Mouse (Mus musculus) midbrain, embryonic 16.5 days (tissue): ENCODE measurements at regions not wholly inside any gene's neighbourhood (a gene's known extent, or its start where the extent isn't known, plus 50 kb on each side); places are given as distances from the start of the nearest gene placed in this dataset.

Experiments used
- ATAC-seq: fragments of 200-750 bp; cut with Nextera tagmentation; 2 replicates; pipeline ENCODE4 v1.8.0; 2017; ENCODE audit warnings: moderate TSS enrichment
- H3K27ac ChIP-seq: fragments of 300-500 bp; sonication (generic); 2 replicates; pipeline ENCODE4 v1.5.1; 2014; ENCODE audit warnings: mild to moderate bottlenecking, low read length, mixed read lengths
- H3K27me3 ChIP-seq: fragments of 300-500 bp; sonication (generic); 2 replicates; pipeline ENCODE4 v1.6.1; 2014; ENCODE audit warnings: low read depth, low read length, mixed read lengths; ENCODE audit not compliant: control insufficient read depth, insufficient read depth
- H3K36me3 ChIP-seq: fragments of 300-500 bp; sonication (generic); 2 replicates; pipeline ENCODE4 v1.6.1; 2014; ENCODE audit warnings: mild to moderate bottlenecking, low read length, moderate library complexity, mixed read lengths; ENCODE audit not compliant: control insufficient read depth, insufficient read depth
- H3K4me1 ChIP-seq: fragments of 300-500 bp; sonication (generic); 2 replicates; pipeline ENCODE4 v1.6.1; 2014; ENCODE audit warnings: mild to moderate bottlenecking, low read length, mixed read lengths; ENCODE audit not compliant: control insufficient read depth, insufficient read depth
- H3K4me2 ChIP-seq: fragments of 300-500 bp; sonication (generic); 2 replicates; pipeline ENCODE4 v1.6.1; 2014; ENCODE audit warnings: mild to moderate bottlenecking, low read length, mixed read lengths
- H3K4me3 ChIP-seq: fragments of 300-500 bp; sonication (generic); 2 replicates; pipeline ENCODE4 v1.5.1; 2014; ENCODE audit warnings: low read depth, mild to moderate bottlenecking, low read length, moderate library complexity, mixed read lengths
- H3K9ac ChIP-seq: fragments of 300-500 bp; sonication (generic); 2 replicates; pipeline ENCODE4 v1.6.1; 2014; ENCODE audit warnings: low read depth, low read length, mixed read lengths
- H3K9me3 ChIP-seq: fragments of 300-500 bp; sonication (generic); replicated peaks from 2 replicates; pipeline ENCODE4 v1.6.1; 2014; ENCODE audit warnings: mild to moderate bottlenecking, low read length, mixed read lengths; ENCODE audit not compliant: control insufficient read depth, poor library complexity, severe bottlenecking
- whole genome bisulfite sequencing: fragments of 180-500 bp; shearing (Covaris S2); extraction: QIAGEN DNeasy Blood & Tissue Kit; methylation state at CpG from one replicate; pipeline ENCODE4 v1.1.7; 2014; 5-methylcytosine and 5-hydroxymethylcytosine counted together

- WGBS, result 87% methylated on average over 5 of the region's 5 CpGs
- H3K36me3 ChIP-seq, result no peaks in the 10 kb centered on the region
- no peaks in the 10 kb centered on the region for H3K27me3 ChIP-seq
- H3K27ac ChIP-seq, result no peak overlapping the region
- ATAC-seq, result no peak
- H3K4me1 ChIP-seq, result no peaks in the 10 kb centered on the region; the same call in 1 of the 2 replicates
- no peak overlapping the region for H3K4me3 ChIP-seq
- no peak overlapping the region for H3K4me2 ChIP-seq
- H3K9ac ChIP-seq, result no peak overlapping the region
- H3K9me3 ChIP-seq, result no peaks in the 10 kb centered on the region
Observed at GRCm38 (mm10) chr13:92964213-92964743, 119.7 kb downstream of the Mtx3 start.

GRCm38 (mm10) chr13:92967025-92967610, 122.6 kb downstream of the Mtx3 start:
- Histone ChIP-seq H3K27me3 (no peaks in the 10 kb centered on the region), H3K4me1 (no peaks in the 10 kb centered on the region), H3K4me2 (no peak overlapping the region), H3K9ac (no peak overlapping the region), H3K4me3 (no peak overlapping the region), H3K9me3 (no peaks in the 10 kb centered on the region), H3K36me3 (no peaks in the 10 kb centered on the region), H3K27ac (no peak overlapping the region)
- 52% methylated on average over 1 of the region's 1 CpGs for whole genome bisulfite sequencing
- no peak for ATAC-seq

- H3K4me2 ChIP-seq, result no peak overlapping the region
- no peak for ATAC-seq
- H3K4me1 ChIP-seq, result no peaks in the 10 kb centered on the region
- WGBS, result 100% methylated on average over 1 of the region's 1 CpGs
- H3K9ac ChIP-seq, result no peak overlapping the region
- H3K36me3 ChIP-seq, result no peaks in the 10 kb centered on the region
- H3K9me3 ChIP-seq, result no peaks in the 10 kb centered on the region
- no peak overlapping the region for H3K4me3 ChIP-seq
- H3K27ac ChIP-seq, result no peak overlapping the region
- no peaks in the 10 kb centered on the region for H3K27me3 ChIP-seq
Observed at GRCm38 (mm10) chr13:92969579-92969978, 125.0 kb downstream of the Mtx3 start.

DNA sequence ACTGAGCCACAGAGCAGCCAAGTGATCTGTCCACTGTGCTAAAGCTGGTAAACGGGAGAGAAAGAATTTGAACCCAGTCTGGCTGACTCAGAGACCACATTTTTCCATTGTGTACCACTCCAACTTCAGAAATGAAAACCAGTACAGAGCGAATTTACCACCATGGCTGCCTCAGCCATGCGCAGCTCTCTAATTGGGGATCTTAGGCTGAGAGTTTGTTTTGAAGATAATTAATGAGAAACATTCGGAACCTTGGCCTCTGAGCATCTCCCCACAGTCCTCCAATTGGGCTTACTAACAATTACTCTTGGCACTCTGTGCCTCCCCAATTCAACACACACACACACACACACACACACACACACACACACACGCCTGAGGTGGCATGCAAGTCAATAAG, 128.3 kb downstream of the Mtx3 start:
- H3K36me3 ChIP-seq, result no peaks in the 10 kb centered on the region
- 85% methylated on average over 5 of the region's 5 CpGs for WGBS
- no peak overlapping the region for H3K9ac ChIP-seq
- H3K9me3 ChIP-seq, result no peaks in the 10 kb centered on the region
- no peak overlapping the region for H3K27ac ChIP-seq
- no peaks in the 10 kb centered on the region for H3K27me3 ChIP-seq
- no peak for ATAC-seq
- H3K4me2 ChIP-seq, result no peak overlapping the region
- no peaks in the 10 kb centered on the region for H3K4me1 ChIP-seq
- no peak overlapping the region for H3K4me3 ChIP-seq

- Histone ChIP-seq H3K9ac (no peak overlapping the region), H3K9me3 (no peaks in the 10 kb centered on the region), H3K27me3 (no peaks in the 10 kb centered on the region), H3K4me3 (no peak overlapping the region), H3K27ac (no peak overlapping the region), H3K4me1 (no peaks in the 10 kb centered on the region), H3K4me2 (no peak overlapping the region), H3K36me3 (no peaks in the 10 kb centered on the region)
- ATAC-seq, result no peak
- 85% methylated on average over 4 of the region's 4 CpGs for WGBS
Observed at GRCm38 (mm10) chr13:92973791-92974190, 129.2 kb downstream of the Mtx3 start.

DNA sequence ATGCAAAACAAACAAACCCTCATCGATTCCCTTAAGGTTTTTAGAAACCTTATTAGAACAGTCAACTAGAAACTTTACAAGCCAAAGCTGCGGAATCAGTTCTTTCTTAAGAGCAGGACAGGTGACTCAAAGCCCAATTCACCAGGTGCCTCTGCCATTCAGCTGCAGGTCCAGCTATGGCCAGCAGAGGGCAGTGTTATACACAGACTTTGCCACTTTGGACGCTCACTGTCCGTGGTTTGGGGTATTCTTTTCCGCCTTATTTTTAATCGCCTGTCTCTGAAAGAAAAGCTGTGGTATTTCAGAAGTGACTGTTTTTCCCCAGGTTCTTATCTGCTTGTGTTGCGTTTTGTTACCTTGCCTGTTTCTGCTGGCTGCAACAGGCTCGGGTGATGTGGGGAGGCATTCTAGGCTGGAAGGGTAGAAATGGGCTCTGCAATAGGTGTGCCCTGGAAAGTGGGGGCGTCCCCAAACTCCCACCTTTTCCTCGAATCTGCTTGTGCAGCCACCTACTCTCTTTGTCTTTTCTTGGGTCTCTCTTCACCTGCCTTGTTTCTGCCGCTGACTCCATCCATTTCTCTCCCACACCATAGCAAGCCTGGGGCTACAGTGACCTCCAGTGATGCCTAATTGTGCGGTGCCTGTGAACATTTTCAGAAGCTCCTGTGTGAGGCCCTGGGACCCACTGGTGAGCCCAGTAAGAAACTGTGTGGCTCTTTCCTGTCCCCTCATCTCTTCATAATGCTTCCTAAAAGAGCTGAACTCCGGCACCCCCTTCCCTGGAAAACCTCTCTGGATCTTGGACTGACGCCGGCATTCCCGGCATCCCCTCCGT, 142.4 kb downstream of the Mtx3 start:
- no peaks in the 10 kb centered on the region for H3K36me3 ChIP-seq
- no peaks in the 10 kb centered on the region for H3K27me3 ChIP-seq
- H3K9me3 ChIP-seq, result no peaks in the 10 kb centered on the region
- peak; percentile 77 for ATAC-seq
- WGBS, result 47% methylated on average over 17 of the region's 17 CpGs
- H3K4me2 ChIP-seq, result peak overlapping the region; percentile 49
- H3K4me3 ChIP-seq, result peak overlapping the region; percentile 17; the same call in 1 of the 2 replicates
- H3K9ac ChIP-seq, result no peak overlapping the region
- no peaks in the 10 kb centered on the region for H3K4me1 ChIP-seq
- no peak overlapping the region for H3K27ac ChIP-seq

DNA sequence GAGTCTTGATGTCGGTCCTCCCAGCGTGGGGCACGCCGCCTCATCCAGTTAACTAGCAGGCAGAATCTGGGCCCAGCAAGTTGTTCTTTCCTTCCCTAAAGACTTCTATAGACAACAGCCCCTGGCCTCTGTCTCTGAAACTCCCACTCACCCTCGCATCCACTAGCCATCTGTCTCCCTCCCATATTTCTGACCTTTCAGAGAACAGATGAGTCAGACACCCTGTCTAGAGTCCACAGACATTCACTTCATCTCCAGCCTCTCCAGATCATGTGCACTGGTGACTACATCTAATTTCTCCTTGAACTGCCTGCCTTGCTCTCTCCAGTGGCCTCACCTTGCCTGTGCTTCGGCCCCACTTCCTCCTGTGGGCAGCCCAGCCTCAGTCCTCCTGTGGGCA, 143.1 kb downstream of the Mtx3 start:
- Histone ChIP-seq H3K9ac (no peak overlapping the region), H3K4me1 (no peaks in the 10 kb centered on the region), H3K4me2 (no peak overlapping the region), H3K36me3 (no peaks in the 10 kb centered on the region), H3K4me3 (no peak overlapping the region), H3K9me3 (no peaks in the 10 kb centered on the region), H3K27me3 (no peaks in the 10 kb centered on the region), H3K27ac (no peak overlapping the region)
- ATAC-seq, result no peak
- WGBS, result 96% methylated on average over 6 of the region's 6 CpGs

DNA sequence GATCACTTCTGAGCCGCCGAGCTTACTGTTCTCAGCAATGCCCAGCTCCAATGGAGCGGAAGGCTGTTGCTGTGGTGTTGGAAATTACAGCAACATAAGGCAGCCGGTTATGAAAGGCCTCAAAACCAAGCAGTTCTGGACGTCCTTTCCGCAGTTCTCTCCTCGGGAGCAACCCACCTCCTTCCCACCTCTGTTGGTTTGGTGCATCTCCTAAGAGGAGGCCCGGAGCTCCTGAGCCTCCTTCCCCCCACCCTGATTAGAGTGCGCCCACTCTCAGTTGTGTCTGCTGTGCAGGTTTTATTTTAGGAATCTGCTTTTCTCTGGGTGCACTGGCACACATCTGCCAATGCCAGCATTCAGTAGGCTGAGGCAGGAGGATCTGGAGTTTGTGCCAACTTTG, 144.0 kb downstream of the Mtx3 start:
- no peak overlapping the region for H3K4me2 ChIP-seq
- WGBS, result 62% methylated on average over 9 of the region's 9 CpGs

More for the DNA sequence above, 144.0 kb downstream of the Mtx3 start:
- H3K4me3 ChIP-seq, result no peak overlapping the region
- H3K27me3 ChIP-seq, result no peaks in the 10 kb centered on the region
- no peak overlapping the region for H3K9ac ChIP-seq
- no peaks in the 10 kb centered on the region for H3K9me3 ChIP-seq
- no peak overlapping the region for H3K27ac ChIP-seq
- ATAC-seq, result no peak
- H3K4me1 ChIP-seq, result no peaks in the 10 kb centered on the region
- no peaks in the 10 kb centered on the region for H3K36me3 ChIP-seq
